Mouse (Mus musculus) testis, adult 2 months (tissue): ENCODE results near the gene Zkscan3. TPM values are rescaled to one million over a fixed set of nuclear protein-coding genes. Genes with fewer than 3 reads are reported as not detected.

Experiments
- H3K27ac ChIP-seq: fragments of 200-500 bp; 2 replicates; pipeline ENCODE4 v1.5.1; 2012; ENCODE audit warnings: low read depth, low read length; ENCODE audit not compliant: control insufficient read depth, insufficient read depth
- H3K27me3 ChIP-seq: fragments of 200-500 bp; 2 replicates; pipeline ENCODE4 v1.6.1; 2012; ENCODE audit warnings: mild to moderate bottlenecking, low read length, moderate library complexity; ENCODE audit not compliant: control insufficient read depth, insufficient read depth
- H3K36me3 ChIP-seq: fragments of 200-500 bp; 2 replicates; pipeline ENCODE4 v1.6.1; 2012; ENCODE audit warnings: mild to moderate bottlenecking, low read length; ENCODE audit not compliant: control insufficient read depth, insufficient read depth
- H3K4me1 ChIP-seq: fragments of 200-500 bp; 2 replicates; pipeline ENCODE4 v1.6.1; 2012; ENCODE audit warnings: low read length; ENCODE audit not compliant: control insufficient read depth, insufficient read depth
- H3K4me3 ChIP-seq: fragments of 200-500 bp; 2 replicates; pipeline ENCODE4 v1.5.1; 2012; ENCODE audit warnings: low read depth, mild to moderate bottlenecking, low read length, moderate library complexity, mixed read lengths; ENCODE audit not compliant: control insufficient read depth
- CTCF ChIP-seq: fragments of 200-500 bp; IDR thresholded peaks from 2 replicates; pipeline ENCODE4 v1.5.1; 2012; ENCODE audit warnings: low read depth, mild to moderate bottlenecking, inconsistent platforms, low read length, moderate library complexity; ENCODE audit not compliant: control insufficient read depth, insufficient read depth, insufficient replicate concordance
- POLR2A ChIP-seq: fragments of 200-500 bp; IDR thresholded peaks from 2 replicates; pipeline ENCODE4 v1.6.1; 2012; ENCODE audit warnings: low read depth, mild to moderate bottlenecking, inconsistent platforms, low read length, moderate library complexity; ENCODE audit not compliant: control insufficient read depth
- polyA plus RNA-seq: library from polyadenylated mRNA; depleted of rRNA; stranded (reverse); fragments of >200 nt; gene quantifications from 2 replicates; pipeline ENCODE4 v1.2.3, GENCODE M21; 2012

The Zkscan3 gene
- polyA plus RNA-seq, 1 experiment, result 10.2 TPM

- TF ChIP-seq POLR2A, result no peak
- no peak for TF ChIP-seq CTCF
- H3K4me1 ChIP-seq, result peaks cover 7% of the 10 kb centered on the region
- H3K36me3 ChIP-seq, result no peaks in the 10 kb centered on the region
- no peaks in the 10 kb centered on the region for H3K27me3 ChIP-seq
- peak overlapping the region; percentile 81 for H3K4me3 ChIP-seq
- peak overlapping the region; percentile 57 for H3K27ac ChIP-seq
These were observed 6.4 kb upstream of the Zkscan3 start for GRCm38 (mm10) chr13:21408805-21409459.

- Histone ChIP-seq H3K4me1 (peaks cover 7% of the 10 kb centered on the region), H3K27me3 (no peaks in the 10 kb centered on the region), H3K36me3 (no peaks in the 10 kb centered on the region), H3K27ac (peak overlapping the region; percentile 57), H3K4me3 (peak overlapping the region; percentile 81)
- TF ChIP-seq POLR2A (peak; percentile 29; the same call in 1 of the 2 replicates), CTCF (no peak)
These were observed 5.6 kb upstream of the Zkscan3 start for GRCm38 (mm10) chr13:21407969-21408804.

GRCm38 (mm10) chr13:21407341-21407740 lies 4.8 kb upstream of the Zkscan3 start:
- no peaks in the 10 kb centered on the region for H3K36me3 ChIP-seq
- TF ChIP-seq CTCF, result no peak
- TF ChIP-seq POLR2A, result no peak
- no peak overlapping the region for H3K4me3 ChIP-seq

GRCm38 (mm10) chr13:21402848-21403247 lies 293 bp upstream of the Zkscan3 start:
- Histone ChIP-seq H3K4me1 (peaks cover 2% of the 10 kb centered on the region), H3K27ac (peak overlapping the region; percentile 84; the same call in 1 of the 2 replicates), H3K27me3 (no peaks in the 10 kb centered on the region), H3K4me3 (peak overlapping the region; percentile 98; the same call in 1 of the 2 replicates), H3K36me3 (no peaks in the 10 kb centered on the region)
- TF ChIP-seq CTCF, result no peak
- no peak for TF ChIP-seq POLR2A

More at GRCm38 (mm10) chr13:21407341-21407740, 4.8 kb upstream of the Zkscan3 start:
- H3K27ac ChIP-seq, result no peak overlapping the region
- peaks cover 7% of the 10 kb centered on the region for H3K4me1 ChIP-seq
- no peaks in the 10 kb centered on the region for H3K27me3 ChIP-seq

- Histone ChIP-seq H3K4me3 (peak overlapping the region; percentile 98), H3K27ac (peak overlapping the region; percentile 84), H3K4me1 (no peaks in the 10 kb centered on the region; the same call in 1 of the 2 replicates), H3K36me3 (no peaks in the 10 kb centered on the region), H3K27me3 (no peaks in the 10 kb centered on the region)
- TF ChIP-seq POLR2A, result no peak
- no peak for TF ChIP-seq CTCF
These were observed 794 bp downstream of the Zkscan3 start for GRCm38 (mm10) chr13:21401636-21402286.

GRCm38 (mm10) chr13:21401166-21401565 lies 1.4 kb downstream of the Zkscan3 start:
- no peak overlapping the region for H3K27ac ChIP-seq
- H3K4me1 ChIP-seq, result no peaks in the 10 kb centered on the region; the same call in none of the 2 replicates
- no peaks in the 10 kb centered on the region for H3K36me3 ChIP-seq
- no peaks in the 10 kb centered on the region for H3K27me3 ChIP-seq
- H3K4me3 ChIP-seq, result no peak overlapping the region
- TF ChIP-seq CTCF, result no peak
- no peak for TF ChIP-seq POLR2A
